Mouse (Mus musculus): ENCODE results near the gene Raet1e. TPM values are rescaled to one million over a fixed set of nuclear protein-coding genes. Genes with fewer than 3 reads are reported as not detected.
"Not testable (repeated sequence)": the region's sequence is repeated elsewhere in the genome, so short reads cannot be mapped to it uniquely, and the experiment has no call there.

Raet1e gene
- polyA plus RNA-seq, 1 experiment = 0.16 TPM

- no peak for DNase-seq
- TF ChIP-seq POLR2A (IDR thresholded peaks at IDR 0.05; ENCODE audit: low read depth, low read length) (no peak), CTCF (conservative IDR thresholded peaks at IDR 0.05; ENCODE audit: insufficient read depth, insufficient read length, low read depth, low read length) (no peak)
- WGBS = 15% methylated on average over 19 of the region's 19 CpGs
Observed at GRCm38 (mm10) chr10:22274445-22275057, 116.2 kb downstream of the Raet1e start.

GRCm38 (mm10) chr10:22278468-22278867, 120.1 kb downstream of the Raet1e start:
- H3K4me1 ChIP-seq (ENCODE audit: control insufficient read depth, insufficient read depth, low read length); DNase-seq; H3K27me3 ChIP-seq (replicated peaks; ENCODE audit: control insufficient read depth, insufficient read depth, low read length); H3K4me3 ChIP-seq (ENCODE audit: insufficient read depth, low read depth, low read length); H3K27ac ChIP-seq (ENCODE audit: insufficient read depth, low read depth, low read length); H3K36me3 ChIP-seq (ENCODE audit: control insufficient read depth, insufficient read depth, low read length): not testable (repeated sequence)
- 85% methylated on average over 2 of the region's 2 CpGs for WGBS

More at GRCm38 (mm10) chr10:22274445-22275057, 116.2 kb downstream of the Raet1e start:
- Histone ChIP-seq H3K27me3 (replicated peaks; ENCODE audit: control insufficient read depth, insufficient read depth, low read length) (no peaks in the 10 kb centered on the region), H3K4me1 (ENCODE audit: control insufficient read depth, insufficient read depth, low read length) (no peaks in the 10 kb centered on the region), H3K27ac (ENCODE audit: insufficient read depth, low read depth, low read length) (no peak overlapping the region), H3K4me3 (ENCODE audit: insufficient read depth, low read depth, low read length) (no peak overlapping the region), H3K36me3 (ENCODE audit: control insufficient read depth, insufficient read depth, low read length) (no peaks in the 10 kb centered on the region)

DNA sequence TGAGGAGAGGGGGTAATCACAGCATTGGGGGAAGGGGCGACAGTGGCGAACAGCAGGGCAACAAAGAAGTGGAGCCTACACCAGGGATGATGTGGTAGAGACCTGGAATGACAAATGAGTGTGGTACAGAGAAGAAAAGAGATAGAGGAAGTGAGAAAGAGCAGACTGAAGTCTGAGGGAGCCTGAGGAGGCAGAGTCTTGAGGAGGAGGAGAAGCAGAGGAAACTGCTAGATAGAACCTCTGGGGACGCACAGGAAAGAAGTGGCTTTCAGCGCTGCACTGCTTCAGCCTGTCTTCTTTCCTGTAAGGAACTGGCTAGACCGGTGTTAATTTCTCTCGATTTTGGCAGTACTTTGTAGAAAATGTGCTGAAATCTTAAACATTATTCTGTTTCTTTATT, 124.4 kb downstream of the Raet1e start:
- no peak for TF ChIP-seq POLR2A (IDR thresholded peaks at IDR 0.05; ENCODE audit: low read depth, low read length)
- no peak for TF ChIP-seq CTCF (conservative IDR thresholded peaks at IDR 0.05; ENCODE audit: insufficient read depth, insufficient read length, low read depth, low read length)
- no peaks in the 10 kb centered on the region for H3K36me3 ChIP-seq (ENCODE audit: control insufficient read depth, insufficient read depth, low read length)
- no peak overlapping the region for H3K27ac ChIP-seq (ENCODE audit: insufficient read depth, low read depth, low read length)
- no peaks in the 10 kb centered on the region for H3K4me1 ChIP-seq (ENCODE audit: control insufficient read depth, insufficient read depth, low read length)
- DNase-seq = no peak
- H3K27me3 ChIP-seq (replicated peaks; ENCODE audit: control insufficient read depth, insufficient read depth, low read length) = no peaks in the 10 kb centered on the region
- H3K4me3 ChIP-seq (ENCODE audit: insufficient read depth, low read depth, low read length) = no peak overlapping the region
- 52% methylated on average over 6 of the region's 6 CpGs for WGBS

- TF ChIP-seq CTCF (conservative IDR thresholded peaks at IDR 0.05; ENCODE audit: insufficient read depth, insufficient read length, low read depth, low read length) (no peak), POLR2A (IDR thresholded peaks at IDR 0.05; ENCODE audit: low read depth, low read length) (no peak)
- DNase-seq = no peak
- 50% methylated on average over 1 of the region's 1 CpGs for WGBS
- Histone ChIP-seq H3K27ac (ENCODE audit: insufficient read depth, low read depth, low read length) (no peak overlapping the region), H3K27me3 (replicated peaks; ENCODE audit: control insufficient read depth, insufficient read depth, low read length) (no peaks in the 10 kb centered on the region), H3K4me3 (ENCODE audit: insufficient read depth, low read depth, low read length) (no peak overlapping the region), H3K4me1 (ENCODE audit: control insufficient read depth, insufficient read depth, low read length) (no peaks in the 10 kb centered on the region), H3K36me3 (ENCODE audit: control insufficient read depth, insufficient read depth, low read length) (no peaks in the 10 kb centered on the region)
Observed at GRCm38 (mm10) chr10:22295676-22296075, 137.3 kb downstream of the Raet1e start.

DNA sequence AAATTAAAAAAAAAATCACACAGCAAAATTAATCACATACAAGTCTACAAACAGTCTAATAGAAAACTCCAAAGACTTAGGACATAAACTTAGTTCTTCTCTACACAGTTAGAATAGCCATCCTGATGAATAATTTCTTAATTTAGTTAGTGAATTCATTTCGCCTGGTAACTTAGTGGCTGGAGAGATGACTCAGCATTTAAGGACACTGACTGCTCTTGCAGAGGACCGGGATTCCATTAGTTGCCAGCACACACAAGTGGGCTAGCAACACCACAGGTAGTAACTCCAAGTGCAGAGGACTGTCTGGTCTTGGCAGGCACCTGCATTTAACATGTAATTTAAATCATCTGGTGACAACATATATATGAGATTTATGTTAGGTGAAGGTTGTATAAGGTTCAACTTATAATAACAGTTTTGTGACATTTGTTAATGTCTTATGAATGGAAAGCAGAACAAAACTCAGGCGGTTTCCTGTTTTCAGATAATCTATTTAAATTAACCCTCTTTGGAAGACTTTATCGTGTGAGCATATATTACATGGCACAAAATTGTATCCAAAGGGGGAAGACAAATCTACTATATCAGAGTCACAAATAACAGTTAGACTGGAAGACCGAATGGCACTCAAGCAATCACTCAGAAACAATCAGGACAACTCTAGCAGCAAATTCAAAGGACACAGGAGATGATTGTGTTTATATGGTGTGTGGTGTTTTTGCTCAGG, 138.8 kb downstream of the Raet1e start:
- Histone ChIP-seq H3K27ac (ENCODE audit: insufficient read depth, low read depth, low read length) (no peak overlapping the region), H3K36me3 (ENCODE audit: control insufficient read depth, insufficient read depth, low read length) (no peaks in the 10 kb centered on the region), H3K27me3 (replicated peaks; ENCODE audit: control insufficient read depth, insufficient read depth, low read length) (no peaks in the 10 kb centered on the region), H3K4me1 (ENCODE audit: control insufficient read depth, insufficient read depth, low read length) (no peaks in the 10 kb centered on the region), H3K4me3 (ENCODE audit: insufficient read depth, low read depth, low read length) (no peak overlapping the region)
- WGBS = 64% methylated on average over 5 of the region's 5 CpGs
- DNase-seq = no peak
- TF ChIP-seq CTCF (conservative IDR thresholded peaks at IDR 0.05; ENCODE audit: insufficient read depth, insufficient read length, low read depth, low read length) = no peak
- TF ChIP-seq POLR2A (IDR thresholded peaks at IDR 0.05; ENCODE audit: low read depth, low read length) = no peak

DNA sequence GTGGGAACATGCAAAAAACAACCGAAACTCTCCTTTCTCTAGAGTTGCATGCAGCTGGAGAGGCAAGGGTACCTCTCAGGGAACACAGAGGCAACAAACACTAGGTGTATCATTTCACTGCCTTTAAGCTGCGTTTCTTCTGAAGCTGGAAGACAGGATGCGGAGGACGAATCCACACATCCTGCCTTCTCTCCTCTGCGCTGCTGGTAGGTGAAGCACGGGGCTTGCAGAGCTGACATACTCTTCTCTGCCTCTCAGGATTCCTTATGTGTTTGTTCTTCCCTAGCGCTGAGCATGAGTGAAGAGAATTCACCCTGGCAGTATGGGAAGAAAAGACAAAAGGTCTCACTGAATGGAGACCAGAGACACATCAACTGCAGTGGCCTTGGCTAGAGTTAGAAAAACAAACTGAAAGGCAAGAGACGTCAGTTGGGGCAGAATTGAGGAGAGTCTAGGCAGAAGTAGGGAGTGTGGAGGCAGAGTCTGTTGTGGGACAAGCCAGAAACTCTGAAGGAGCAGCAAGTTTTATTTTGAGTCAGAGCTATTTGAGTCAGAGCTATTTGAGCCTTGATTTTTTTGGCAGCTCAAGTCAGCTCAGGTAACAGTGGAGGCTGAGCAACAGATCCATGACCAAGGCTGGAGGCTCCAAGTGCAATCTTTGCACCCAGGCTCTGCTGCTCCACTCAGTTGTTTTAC, 139.5 kb downstream of the Raet1e start:
- TF ChIP-seq CTCF (conservative IDR thresholded peaks at IDR 0.05; ENCODE audit: insufficient read depth, insufficient read length, low read depth, low read length) = no peak
- TF ChIP-seq POLR2A (IDR thresholded peaks at IDR 0.05; ENCODE audit: low read depth, low read length) = no peak

GRCm38 (mm10) chr10:22299324-22299723, 141.0 kb downstream of the Raet1e start:
- TF ChIP-seq CTCF (conservative IDR thresholded peaks at IDR 0.05; ENCODE audit: insufficient read depth, insufficient read length, low read depth, low read length) = no peak
- H3K4me1 ChIP-seq (ENCODE audit: control insufficient read depth, insufficient read depth, low read length) = no peaks in the 10 kb centered on the region
- no peaks in the 10 kb centered on the region for H3K27me3 ChIP-seq (replicated peaks; ENCODE audit: control insufficient read depth, insufficient read depth, low read length)
- WGBS = 80% methylated on average over 2 of the region's 2 CpGs
- no peaks in the 10 kb centered on the region for H3K36me3 ChIP-seq (ENCODE audit: control insufficient read depth, insufficient read depth, low read length)
- no peak overlapping the region for H3K4me3 ChIP-seq (ENCODE audit: insufficient read depth, low read depth, low read length)
- H3K27ac ChIP-seq (ENCODE audit: insufficient read depth, low read depth, low read length) = no peak overlapping the region
- DNase-seq = no peak

More for the DNA sequence above, 139.5 kb downstream of the Raet1e start:
- no peak overlapping the region for H3K4me3 ChIP-seq (ENCODE audit: insufficient read depth, low read depth, low read length)
- H3K27ac ChIP-seq (ENCODE audit: insufficient read depth, low read depth, low read length) = no peak overlapping the region
- no peaks in the 10 kb centered on the region for H3K27me3 ChIP-seq (replicated peaks; ENCODE audit: control insufficient read depth, insufficient read depth, low read length)
- 41% methylated on average over 8 of the region's 8 CpGs for WGBS
- H3K36me3 ChIP-seq (ENCODE audit: control insufficient read depth, insufficient read depth, low read length) = no peaks in the 10 kb centered on the region
- DNase-seq = no peak
- H3K4me1 ChIP-seq (ENCODE audit: control insufficient read depth, insufficient read depth, low read length) = no peaks in the 10 kb centered on the region
